Mouse (Mus musculus) testis, postnatal 14 days (tissue): ENCODE measurements around the gene Chtf18.
A peak's percentile ranks its signal among the peaks of the same experiment; 100 is the strongest.

Experiments
- DNase-seq: peaks from one replicate; pipeline ENCODE4 v3.0.0; 2021; ENCODE audit warnings: low spot score

The Chtf18 gene

DNA sequence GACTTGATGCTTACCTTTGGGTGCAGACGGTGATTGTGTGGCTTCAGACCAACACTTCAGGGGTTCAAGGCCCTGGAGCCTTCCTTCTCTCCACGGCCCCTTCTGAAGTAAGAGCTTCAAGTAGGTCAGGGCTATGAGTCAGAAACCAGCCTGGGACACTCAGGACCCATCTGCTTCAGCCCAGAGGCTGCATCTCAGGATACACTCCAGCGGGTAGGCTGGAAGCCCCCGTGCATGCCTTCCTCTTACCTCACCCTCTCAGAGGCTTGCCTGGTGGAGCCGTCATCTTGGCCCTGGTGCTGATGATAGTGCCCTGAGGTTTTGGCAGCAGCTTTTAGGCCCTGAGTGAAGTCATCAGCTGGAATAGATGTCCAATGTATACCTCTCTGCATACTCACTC, 8.0 kb upstream of the Chtf18 start:
- no peak for DNase-seq

DNA sequence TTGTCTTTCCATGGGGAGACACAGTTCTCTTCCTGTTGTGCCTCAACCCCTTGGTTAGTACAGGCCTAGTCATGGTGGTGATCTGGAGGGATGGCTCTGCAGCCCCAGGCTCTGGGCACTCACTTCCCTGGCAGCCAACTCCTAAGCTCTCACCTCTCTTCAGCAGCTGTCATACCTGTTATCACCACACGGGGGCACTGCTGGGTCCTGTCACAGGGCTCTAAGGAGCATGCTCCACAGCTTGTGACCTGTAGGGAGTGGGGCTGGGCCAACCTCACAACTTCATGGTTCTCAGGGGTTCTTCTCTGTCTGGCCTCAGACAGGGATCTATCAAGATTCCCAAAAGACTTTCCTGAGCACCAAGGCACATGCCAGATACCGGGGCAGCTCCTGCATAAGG, 4.9 kb upstream of the Chtf18 start:
- DNase-seq, result peak; percentile 72

DNA sequence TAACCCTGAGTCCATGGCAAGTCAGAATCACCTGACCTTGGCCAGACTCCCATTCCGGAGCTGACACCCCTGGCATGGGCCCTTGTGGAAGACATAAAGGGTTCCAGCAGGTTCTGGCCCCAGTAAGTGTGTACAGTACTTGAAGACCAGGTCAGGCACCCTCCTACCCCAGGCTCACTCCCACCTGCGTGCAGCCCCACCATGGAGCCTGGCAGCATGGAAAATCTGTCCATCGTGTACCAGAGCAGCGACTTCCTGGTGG, 721 bp upstream of the Chtf18 start:
- DNase-seq, result no peak

DNA sequence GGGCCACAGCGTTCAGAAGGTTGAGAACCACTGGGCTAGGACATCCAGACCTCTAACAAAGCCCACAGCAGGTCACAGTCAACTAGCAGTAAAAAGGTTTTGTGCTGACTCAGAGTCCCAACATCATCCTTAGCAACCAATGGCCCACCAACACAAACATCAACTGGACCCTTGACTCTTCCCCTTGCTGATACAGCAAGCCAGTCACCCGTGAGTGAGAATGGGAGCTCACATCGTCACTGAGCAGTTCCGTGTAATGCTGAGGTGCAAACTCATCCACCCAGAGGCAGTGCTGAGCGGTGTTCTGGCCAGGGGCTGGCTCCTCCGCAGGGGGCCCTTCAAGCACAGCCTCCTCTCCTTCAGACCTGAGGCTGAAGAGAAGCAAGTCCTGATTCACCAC, 2.0 kb downstream of the Chtf18 start:
- no peak for DNase-seq

DNA sequence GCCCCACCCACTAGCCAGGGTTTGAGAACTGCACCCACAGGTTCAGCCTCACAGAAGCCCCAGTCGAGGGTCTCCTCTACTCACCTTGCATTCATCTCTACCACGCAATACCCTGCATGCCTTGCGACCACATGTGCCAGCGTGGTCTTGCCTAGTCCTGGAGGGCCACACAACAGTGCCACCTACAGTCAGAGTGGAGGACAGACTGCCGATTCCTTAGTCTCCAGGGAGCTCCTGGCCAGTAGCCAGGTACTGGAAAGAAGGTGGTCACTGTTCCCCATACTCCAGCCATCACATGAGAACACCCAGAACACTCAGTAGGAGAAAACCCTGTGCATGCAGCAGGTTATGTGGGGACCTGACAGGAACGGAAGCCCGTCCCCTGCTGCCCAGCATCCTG, 3.3 kb downstream of the Chtf18 start:
- DNase-seq, result no peak

DNA sequence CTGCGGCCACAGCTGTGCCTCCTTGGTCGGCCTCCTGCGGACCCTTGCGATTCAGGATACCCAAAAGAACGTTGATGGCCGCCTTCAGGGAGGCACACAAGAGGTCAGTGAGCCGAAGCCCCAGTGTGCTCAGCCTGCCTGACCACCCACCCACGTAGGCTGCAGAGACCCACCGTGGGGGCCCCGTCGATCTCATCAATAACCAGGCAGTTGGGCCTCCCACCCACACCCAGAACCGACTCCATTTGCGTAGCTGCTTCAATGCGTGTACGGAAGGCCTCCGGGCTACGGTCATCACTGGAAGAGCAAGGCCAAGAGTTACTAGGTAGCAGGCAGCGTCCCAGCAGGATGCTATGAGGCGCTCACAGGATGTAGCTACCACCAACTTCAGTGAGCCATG, 3.7 kb downstream of the Chtf18 start:
- no peak for DNase-seq

DNA sequence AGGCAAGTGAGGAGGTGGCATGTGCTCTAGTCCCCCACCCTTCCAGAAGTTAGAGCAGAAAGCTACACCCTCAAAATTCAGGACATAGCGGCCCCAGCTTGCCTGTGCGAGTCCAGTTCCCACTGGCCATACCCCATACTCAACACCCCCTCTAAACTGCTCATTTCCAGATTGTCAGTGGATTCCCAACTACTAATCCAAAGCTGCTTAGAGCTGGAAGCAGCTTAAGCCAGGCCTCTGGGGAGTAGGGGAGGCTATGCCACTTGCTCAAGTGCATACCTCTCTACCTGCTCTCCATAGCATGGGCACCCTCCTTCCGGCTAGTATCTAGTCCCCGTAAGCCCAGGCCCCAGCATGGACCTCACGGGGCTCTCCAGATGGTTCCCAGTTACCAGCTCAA, 5.7 kb downstream of the Chtf18 start:
- DNase-seq, result no peak

DNA sequence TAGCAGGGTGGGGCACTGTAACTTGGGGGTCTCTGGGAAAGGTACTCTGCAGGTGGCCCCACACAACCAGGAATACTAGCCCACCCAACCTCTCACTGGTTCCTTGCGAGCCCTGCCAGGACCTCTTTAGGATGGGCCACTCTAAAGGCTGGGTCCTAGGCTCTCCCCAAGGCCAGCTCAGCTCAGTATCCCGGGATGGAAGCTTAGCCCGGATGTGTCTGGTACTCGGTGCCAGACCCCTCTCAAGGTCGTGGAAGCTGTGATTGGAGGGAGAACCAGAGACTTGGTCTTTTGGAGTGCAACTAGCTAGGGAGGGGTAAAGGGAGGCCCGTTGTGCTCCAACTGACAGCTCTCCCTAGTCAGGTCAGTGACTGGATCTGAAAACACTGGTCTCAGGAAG, 9.5 kb downstream of the Chtf18 start:
- no peak for DNase-seq

DNA sequence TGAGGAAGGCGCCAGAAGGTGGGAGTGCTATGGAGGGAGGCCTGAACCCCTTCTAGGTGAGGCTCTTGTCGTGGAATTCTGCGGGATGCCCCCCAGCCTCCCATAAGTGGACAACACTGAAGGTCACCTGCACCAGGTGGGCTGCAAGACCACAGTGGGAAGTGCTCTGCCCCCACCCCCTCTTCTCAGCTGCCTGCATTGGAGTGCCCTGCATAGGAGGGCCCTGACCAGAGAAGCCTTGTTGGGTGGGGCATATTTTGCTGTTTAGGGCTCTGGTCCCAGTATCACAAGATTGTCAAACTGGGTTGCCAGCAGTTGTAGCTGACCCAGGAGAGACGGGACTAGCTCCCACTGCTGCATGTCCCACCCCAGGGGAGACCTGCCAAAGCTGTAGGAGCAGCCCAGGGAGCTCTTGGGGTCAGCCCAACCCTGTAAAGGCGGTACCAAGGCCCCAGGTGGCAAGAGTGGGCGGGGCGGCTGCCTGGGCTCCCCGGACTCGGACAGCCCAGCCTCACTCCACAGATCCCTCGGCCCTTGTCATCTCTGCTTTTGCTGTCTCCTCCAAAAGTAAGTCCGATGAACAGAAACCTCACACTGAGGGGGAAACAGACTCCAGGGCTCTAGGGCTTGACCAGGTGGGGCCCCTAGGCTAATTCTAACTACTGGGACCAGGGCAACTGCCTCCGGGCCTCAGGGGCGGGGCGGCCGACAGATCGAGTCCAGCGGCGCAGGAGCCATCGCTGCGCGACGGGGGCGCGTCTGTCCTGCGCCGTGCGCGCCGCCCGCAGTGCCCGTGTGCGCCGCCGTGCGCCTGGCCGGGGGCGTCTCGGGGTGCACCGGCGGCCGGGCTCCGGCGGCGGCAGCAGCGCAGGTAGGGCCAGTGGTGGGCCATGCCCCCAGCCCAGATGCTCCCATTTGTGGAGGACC, 10.2 kb downstream of the Chtf18 start, which contains the start of gene Gng13:
Gene Gng13, plus strand, starts transcription at position 461 of the 927 bp plus-strand sequence.
- DNase-seq, result no peak

DNA sequence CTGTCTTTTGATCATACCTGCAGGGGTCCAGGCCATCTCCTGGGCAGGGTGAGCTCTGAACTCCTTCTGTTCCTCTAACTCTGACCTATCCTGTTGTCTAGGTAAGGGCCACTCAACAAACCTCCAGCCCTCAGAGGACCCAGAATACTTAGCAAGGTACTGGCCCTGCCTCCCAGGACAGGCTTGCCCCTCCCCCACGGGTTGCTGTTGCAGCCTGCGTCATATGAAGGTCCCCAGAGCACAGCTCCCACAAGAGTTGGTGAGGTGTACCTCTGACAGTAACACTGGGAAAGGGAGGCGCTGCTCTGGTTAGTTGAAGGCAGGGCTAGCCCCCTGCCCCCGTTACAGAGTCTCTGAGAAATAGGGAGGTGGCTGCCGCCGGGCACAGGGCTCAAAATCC, 11.1 kb downstream of the Chtf18 start:
- no peak for DNase-seq

DNA sequence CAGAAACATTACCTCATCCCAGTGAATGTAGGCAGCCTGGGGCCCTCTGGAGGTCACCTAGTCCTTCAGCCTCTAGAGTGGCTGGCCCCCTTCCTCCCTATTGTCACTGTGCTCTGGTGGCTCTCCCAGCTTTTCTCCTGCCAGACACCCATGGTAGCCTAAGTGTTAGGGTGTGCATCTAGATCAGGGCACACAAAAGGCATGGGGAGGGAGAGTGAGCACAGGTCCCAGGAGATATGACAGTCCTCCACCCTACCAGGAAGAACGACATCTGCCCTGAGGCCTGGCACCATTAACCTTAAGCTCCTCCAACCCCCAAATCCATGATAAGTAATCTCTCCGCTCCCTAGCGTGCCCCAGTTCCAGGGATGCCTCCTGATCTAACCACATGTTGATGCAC, 11.6 kb downstream of the Chtf18 start:
- DNase-seq, result no peak

DNA sequence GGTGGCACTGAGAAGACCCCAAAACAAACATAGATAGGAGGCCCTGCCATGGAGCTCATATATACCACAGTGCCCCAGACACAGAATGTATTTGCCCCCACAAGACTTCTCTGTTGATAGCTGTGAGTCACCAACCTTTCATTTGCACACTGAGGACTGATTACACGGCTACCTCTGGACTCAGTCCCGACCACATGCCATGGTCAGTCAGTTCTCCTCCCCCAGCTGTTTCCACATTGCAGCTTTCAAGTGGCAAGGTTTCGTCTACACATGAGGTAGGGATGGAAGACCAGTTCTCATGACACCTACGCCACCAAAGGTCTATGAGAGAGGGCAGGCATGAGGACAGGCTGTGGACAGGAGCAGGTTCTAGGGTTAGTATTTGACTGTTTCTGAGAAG, 16.1 kb downstream of the Chtf18 start:
- DNase-seq, result no peak

DNA sequence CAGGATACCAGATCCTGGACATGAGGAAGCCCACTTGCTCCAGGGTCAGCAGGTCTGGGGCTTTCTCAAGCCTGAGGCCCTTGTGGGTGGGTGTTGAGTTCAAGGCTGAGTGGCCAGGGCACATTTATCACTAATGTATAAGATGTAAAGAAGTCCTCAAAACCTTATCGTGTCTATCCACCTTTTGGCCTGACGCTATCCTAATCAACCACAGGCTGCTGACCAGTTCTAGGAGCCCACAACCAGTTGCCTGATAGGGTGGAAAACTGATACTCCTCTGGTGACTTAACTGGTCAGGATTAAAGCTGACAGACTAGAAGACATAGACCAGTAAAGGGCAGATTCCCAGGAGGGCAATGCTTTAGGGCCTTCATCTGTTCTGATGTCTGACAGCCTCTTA, 17.2 kb downstream of the Chtf18 start:
- DNase-seq, result no peak

DNA sequence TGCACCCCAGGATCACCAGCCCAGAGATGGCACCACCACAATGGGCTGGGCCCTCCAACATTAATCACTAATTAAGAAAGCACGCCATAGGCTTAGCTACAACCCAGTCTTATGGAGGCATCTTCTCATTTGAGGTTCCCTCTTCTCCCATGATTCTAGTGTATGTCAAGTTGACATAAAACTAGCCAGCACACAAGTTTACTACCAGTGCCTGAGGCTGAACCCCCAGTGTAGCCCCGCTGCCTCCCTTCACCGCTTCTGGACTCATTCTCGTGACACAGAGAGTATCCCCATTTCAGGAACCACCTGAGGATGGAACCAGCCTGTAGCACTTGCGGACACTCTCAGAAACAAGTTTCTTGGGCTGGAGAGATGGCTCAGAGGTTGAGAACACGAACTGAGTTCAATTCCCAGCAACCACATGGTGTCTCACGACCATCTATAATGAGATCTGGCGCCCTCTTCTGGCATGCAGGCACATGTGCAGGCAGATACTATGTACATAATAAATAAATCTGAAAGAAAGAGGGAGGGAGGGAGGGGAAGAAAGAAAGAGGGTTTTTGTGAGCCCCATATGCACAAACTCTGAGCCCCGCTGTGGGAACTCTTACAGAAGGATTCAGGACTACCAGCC, 26.2 kb downstream of the Chtf18 start:
- no peak for DNase-seq

DNA sequence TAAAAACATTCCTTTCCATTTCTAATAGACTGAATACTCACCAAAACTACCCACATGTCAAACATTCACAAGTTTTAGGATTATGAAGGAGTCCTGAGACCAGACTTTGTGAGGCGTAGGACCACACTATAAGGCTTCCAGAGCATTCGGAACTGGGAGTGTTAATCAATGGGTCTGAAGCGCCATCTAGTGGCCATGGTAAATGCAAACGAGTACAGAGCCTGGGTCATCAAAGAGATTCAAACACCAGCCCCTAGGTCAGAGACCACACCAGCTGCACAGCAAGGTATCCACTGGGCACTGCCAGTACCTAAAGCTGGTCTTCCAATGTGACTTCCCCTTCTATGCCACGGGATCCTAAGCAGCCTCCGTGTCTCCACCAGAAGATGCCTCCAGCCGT, 28.8 kb downstream of the Chtf18 start:
- peak; percentile 60 for DNase-seq

DNA sequence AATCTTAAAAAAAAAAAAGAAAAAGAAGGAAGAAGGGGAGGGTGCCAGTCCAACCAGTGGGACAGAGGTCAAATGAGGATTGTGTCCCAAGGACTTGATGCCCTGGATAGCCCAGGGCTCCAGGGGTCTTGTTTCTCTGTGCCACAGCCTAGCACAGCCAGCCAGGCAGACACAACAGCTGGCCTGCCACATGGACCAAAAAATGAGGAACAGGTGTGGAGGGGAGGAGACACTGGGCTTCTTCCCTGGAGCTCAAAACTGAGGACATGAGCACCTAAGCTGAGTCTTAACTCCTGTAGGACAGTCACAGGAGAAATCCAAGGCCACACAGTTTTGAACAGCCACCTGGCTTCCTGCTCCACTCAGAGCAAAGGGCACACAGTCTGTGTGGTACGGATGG, 31.0 kb downstream of the Chtf18 start:
- DNase-seq, result no peak

DNA sequence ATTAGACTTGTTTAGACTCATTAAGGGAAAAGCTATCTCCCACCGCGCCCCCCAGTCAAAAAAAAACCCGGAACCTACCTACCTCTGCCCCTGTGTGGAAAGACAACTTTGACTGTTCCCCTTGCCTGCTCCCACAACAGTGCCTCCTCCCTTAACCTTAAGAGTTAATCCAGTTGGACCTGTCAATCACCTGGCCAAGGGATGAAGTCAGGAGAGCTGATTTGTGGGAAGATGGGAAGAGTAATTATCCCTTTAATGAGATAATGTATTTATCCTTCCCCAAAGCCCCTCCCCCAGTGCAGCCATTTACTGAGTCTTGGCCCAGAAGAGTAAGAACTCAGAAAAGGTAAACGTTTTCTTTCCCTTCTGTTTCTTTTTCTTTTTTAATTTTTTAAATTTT, 38.3 kb downstream of the Chtf18 start:
- DNase-seq, result no peak

DNA sequence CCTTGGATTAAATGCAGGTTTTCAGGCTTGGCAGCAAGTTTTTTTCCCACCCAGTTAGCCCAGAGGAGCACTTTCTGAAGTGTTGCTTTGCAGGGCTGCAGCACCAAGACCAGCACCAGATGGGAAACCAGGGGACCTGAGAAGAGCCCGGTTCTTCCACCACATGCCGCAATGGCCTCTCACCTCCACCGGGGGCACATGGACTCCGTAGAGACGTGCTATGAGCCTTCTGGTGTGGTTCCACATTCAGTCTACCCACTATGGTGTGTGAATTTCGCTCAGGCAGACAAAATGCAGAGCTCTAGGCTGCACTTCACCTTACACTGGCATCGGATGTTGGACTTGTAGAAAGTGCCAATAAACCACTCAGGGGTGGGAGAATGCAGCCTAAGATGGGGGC, 40.9 kb downstream of the Chtf18 start:
- no peak for DNase-seq

DNA sequence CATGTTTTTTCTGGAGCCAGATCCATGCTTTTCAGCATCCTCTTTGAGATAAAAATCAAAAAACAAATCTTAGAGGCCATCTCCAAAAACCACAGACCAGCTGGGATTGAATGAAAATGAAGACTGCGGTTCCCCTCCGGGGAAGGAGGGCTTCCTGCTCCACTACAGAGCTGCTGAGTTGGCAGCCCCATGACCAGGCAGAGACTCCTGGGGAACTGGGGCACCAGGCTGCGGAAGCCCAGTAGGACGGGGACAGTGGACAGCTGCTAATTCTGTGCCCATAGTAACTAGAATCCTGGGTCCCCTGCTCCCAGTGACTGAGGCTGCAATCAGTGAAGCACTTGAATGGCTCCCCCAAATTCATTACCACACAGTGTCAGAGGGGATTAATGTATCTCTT, 45.6 kb downstream of the Chtf18 start:
- no peak for DNase-seq

DNA sequence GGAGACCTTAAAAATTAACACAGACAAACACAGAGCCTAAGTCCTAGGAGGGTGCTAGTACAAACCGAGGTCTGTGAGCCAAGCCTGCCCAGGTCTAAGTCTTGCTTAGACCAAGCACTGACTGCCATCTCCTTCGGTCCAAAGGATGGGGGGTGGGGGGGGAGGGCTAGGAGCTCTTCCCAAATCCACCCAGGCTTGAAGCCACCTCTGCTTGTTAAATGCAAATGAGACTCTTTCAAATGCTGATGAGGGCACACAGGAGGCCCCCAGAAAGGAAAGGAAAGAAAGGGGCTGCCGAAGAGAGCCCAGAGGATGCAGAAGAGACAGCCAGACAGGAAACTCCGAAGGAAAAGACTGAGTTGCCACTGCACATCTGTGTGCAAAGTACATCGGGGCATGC, 47.4 kb downstream of the Chtf18 start:
- no peak for DNase-seq

DNA sequence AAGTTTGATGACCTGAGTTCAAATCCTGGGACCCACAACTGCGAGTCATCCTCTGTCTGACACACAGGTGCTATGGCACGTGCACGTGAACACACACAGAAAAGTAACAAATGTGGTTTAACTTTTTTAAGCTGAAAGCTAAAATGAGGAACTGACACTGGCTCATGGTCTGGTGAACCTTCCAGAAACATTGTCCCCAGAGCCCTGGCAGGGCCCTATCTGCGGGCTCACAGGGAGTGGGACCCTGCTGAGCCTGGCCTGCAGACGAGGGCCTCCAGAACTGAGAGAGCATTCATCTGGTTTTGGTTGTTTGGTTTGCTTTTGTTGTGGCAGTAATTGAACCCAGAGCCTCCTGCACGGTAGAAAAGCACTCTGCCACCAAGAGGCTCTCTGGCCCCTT, 49.2 kb downstream of the Chtf18 start:
- DNase-seq, result no peak

DNA sequence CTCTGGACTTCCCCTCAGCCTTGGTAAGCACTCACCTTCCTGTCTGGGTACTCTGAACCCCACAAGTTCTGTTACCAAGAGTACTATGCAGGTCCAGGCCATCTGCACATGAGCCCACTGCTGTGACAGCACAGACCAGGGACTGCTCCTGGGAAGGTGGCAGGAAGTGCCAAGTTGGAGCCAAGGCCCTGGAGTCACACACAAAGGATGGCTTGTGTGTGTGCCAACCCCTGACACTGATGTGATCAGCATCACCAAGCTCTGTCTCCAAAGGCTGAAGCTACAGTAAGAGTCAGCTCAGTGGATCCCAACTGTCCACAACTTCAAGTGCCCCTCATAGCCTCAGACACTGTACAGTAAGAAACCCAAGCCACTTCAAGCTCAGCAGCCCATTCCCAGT, 54.2 kb downstream of the Chtf18 start:
- no peak for DNase-seq
